Mouse (Mus musculus) ES-E14 (cell line): Measurements from ENCODE around the gene March8.

Experiments
- CHD2 ChIP-seq: IDR thresholded peaks from 2 replicates; pipeline ENCODE4 v1.6.1; 2014; ENCODE audit warnings: mild to moderate bottlenecking, low read depth, low read length, inconsistent platforms
- HCFC1 ChIP-seq: IDR thresholded peaks from 2 replicates; pipeline ENCODE4 v1.6.1; 2012; ENCODE audit warnings: low read length, inconsistent platforms, borderline replicate concordance; ENCODE audit not compliant: insufficient read depth
- MAFK ChIP-seq: IDR thresholded peaks from 2 replicates; pipeline ENCODE4 v1.6.1; 2014; ENCODE audit warnings: mild to moderate bottlenecking, low read depth, low read length, inconsistent platforms; ENCODE audit not compliant: insufficient read depth

GRCm38 (mm10) chr6:116405243-116405642 is 67.4 kb downstream of the March8 start:
- no peak for TF ChIP-seq MAFK
- no peak for TF ChIP-seq HCFC1
- no peak for TF ChIP-seq CHD2
